Mouse (Mus musculus): Measurements from ENCODE around the gene Zfp853. TPM values are rescaled to one million over a fixed set of nuclear protein-coding genes. Genes with fewer than 3 reads are reported as not detected.

The Zfp853 gene
- total and polyA plus RNA-seq, 3 experiments = 0.21 TPM; not detected in 2

- Histone ChIP-seq H3K9ac (ENCODE audit: insufficient read depth, low read depth) (no peak overlapping the region), H3K27me3 (replicated peaks) (no peaks in the 10 kb centered on the region), H3K4me3 (replicated peaks in 1 of 3; ENCODE audit: low read depth in 2 of 3, low read length in 2 of 3, poor library complexity in 1 of 3) (no peak overlapping the region), H3K79me2 (replicated peaks; ENCODE audit: control insufficient read depth, extremely low read depth, insufficient read depth, poor library complexity, severe bottlenecking) (no peaks in the 10 kb centered on the region), H3K36me3 (replicated peaks in 1 of 2; ENCODE audit: control insufficient read depth in 1 of 2, insufficient read depth in 1 of 2, low read length in 1 of 2) (peaks cover 8 to 65% of the 10 kb centered on the region in 2 experiments), H3K4me2 (ENCODE audit: insufficient read depth, low read depth, poor library complexity, severe bottlenecking) (no peak overlapping the region), H3K9me3 (replicated peaks; ENCODE audit: low read length) (no peaks in the 10 kb centered on the region), H3K27ac (ENCODE audit: insufficient read depth, low read depth) (no peak overlapping the region), H3K4me1 (ENCODE audit: control insufficient read depth in 1 of 2, insufficient read depth in 2 of 2) (no peaks in the 10 kb centered on the region)
- TF ChIP-seq IRF4 (IDR thresholded peaks at IDR 0.05; ENCODE audit: low read depth, low read length) = no peak
- no peak for TF ChIP-seq POLR2AphosphoS2 (IDR thresholded peaks at IDR 0.05; ENCODE audit: low read depth, low read length)
- TF ChIP-seq CHD1 (IDR thresholded peaks at IDR 0.05; ENCODE audit: low read depth, low read length) = no peak
- TF ChIP-seq MYC (IDR thresholded peaks at IDR 0.05; ENCODE audit: low read depth, low read length) = no peak
- TF ChIP-seq CTCF (conservative IDR thresholded peaks at IDR 0.05 in 1 of 2, IDR thresholded peaks at IDR 0.05 in 1 of 2; ENCODE audit: low read depth in 2 of 2, low read length in 2 of 2) = no peak
- no peak for TF ChIP-seq NRF1 (IDR thresholded peaks at IDR 0.05; ENCODE audit: low read depth, low read length)
- TF ChIP-seq JUN (IDR thresholded peaks at IDR 0.05; ENCODE audit: insufficient read depth, low read depth, low read length) = no peak
- no peak for TF ChIP-seq POLR2A (IDR thresholded peaks at IDR 0.05; ENCODE audit: low read depth, low read length)
- TF ChIP-seq ZKSCAN1 (IDR thresholded peaks at IDR 0.05; ENCODE audit: borderline replicate concordance, low read depth, low read length) = no peak
- no peak for TF ChIP-seq MXI1 (IDR thresholded peaks at IDR 0.05; ENCODE audit: low read depth, low read length)
- TF ChIP-seq ETS1 (conservative IDR thresholded peaks at IDR 0.05; ENCODE audit: low read depth, low read length) = no peak
- TF ChIP-seq E2F4 (IDR thresholded peaks at IDR 0.05; ENCODE audit: insufficient replicate concordance, low read depth, low read length) = no peak
- TF ChIP-seq ZC3H11A (IDR thresholded peaks at IDR 0.05; ENCODE audit: low read depth, low read length) = no peak
- no peak for TF ChIP-seq KAT2A (IDR thresholded peaks at IDR 0.05; ENCODE audit: insufficient replicate concordance, low read length)
- no peak for TF ChIP-seq PAX5 (IDR thresholded peaks at IDR 0.05; ENCODE audit: low read length)
- TF ChIP-seq MAZ (IDR thresholded peaks at IDR 0.05; ENCODE audit: low read depth, low read length) = no peak
- no peak for TF ChIP-seq ELF1 (IDR thresholded peaks at IDR 0.05; ENCODE audit: low read depth, low read length)
- TF ChIP-seq MAFK (IDR thresholded peaks at IDR 0.05; ENCODE audit: insufficient replicate concordance, low read length) = no peak
- no peak for TF ChIP-seq RCOR1 (conservative IDR thresholded peaks at IDR 0.05; ENCODE audit: low read depth, low read length)
- DNase-seq (ENCODE audit: extremely low read depth) = no peak
- in situ Hi-C loops (cut with MboI; ENCODE audit: low pct_ligation_motif_present, low pct_unique_long_range_greater_than_20kb, low sequenced_read_pairs) (no loop called here), dilution Hi-C loops (cut with MboI; ENCODE audit: extremely low pct_ligation_motif_present, extremely low pct_unique_long_range_greater_than_20kb, low sequenced_read_pairs) (no loop called here)
Observed at GRCm38 (mm10) chr5:143261636-143262035, 31.8 kb downstream of the Zfp853 start.

- Histone ChIP-seq H3K27me3 (replicated peaks) (no peaks in the 10 kb centered on the region), H3K79me2 (replicated peaks; ENCODE audit: control insufficient read depth, extremely low read depth, insufficient read depth, poor library complexity, severe bottlenecking) (no peaks in the 10 kb centered on the region), H3K36me3 (replicated peaks in 1 of 2; ENCODE audit: control insufficient read depth in 1 of 2, insufficient read depth in 1 of 2, low read length in 1 of 2) (peaks cover 29 to 84% of the 10 kb centered on the region in 2 experiments), H3K4me2 (ENCODE audit: insufficient read depth, low read depth, poor library complexity, severe bottlenecking) (no peak overlapping the region), H3K9ac (ENCODE audit: insufficient read depth, low read depth) (no peak overlapping the region), H3K4me3 (replicated peaks in 1 of 3; ENCODE audit: low read depth in 2 of 3, low read length in 2 of 3, poor library complexity in 1 of 3) (no peak overlapping the region), H3K27ac (ENCODE audit: insufficient read depth, low read depth) (no peak overlapping the region), H3K9me3 (replicated peaks; ENCODE audit: low read length) (peaks cover 35% of the 10 kb centered on the region), H3K4me1 (ENCODE audit: control insufficient read depth in 1 of 2, insufficient read depth in 2 of 2) (no peaks in the 10 kb centered on the region)
- in situ Hi-C loops (cut with MboI; ENCODE audit: low pct_ligation_motif_present, low pct_unique_long_range_greater_than_20kb, low sequenced_read_pairs) (no loop called here), dilution Hi-C loops (cut with MboI; ENCODE audit: extremely low pct_ligation_motif_present, extremely low pct_unique_long_range_greater_than_20kb, low sequenced_read_pairs) (no loop called here)
- DNase-seq (ENCODE audit: extremely low read depth) = no peak
- no peak for TF ChIP-seq SMC3 (IDR thresholded peaks at IDR 0.05; ENCODE audit: low read depth, low read length)
Observed at GRCm38 (mm10) chr5:143255802-143256201, 37.6 kb downstream of the Zfp853 start.

Measured in CH12.LX (cell line).